Mouse (Mus musculus): ENCODE measurements around the gene Dnajc9. TPM values are rescaled to one million over a fixed set of nuclear protein-coding genes. Genes with fewer than 3 reads are reported as not detected.
A peak's percentile ranks its signal among the peaks of the same experiment; 100 is the strongest.

Gene Dnajc9
- polyA plus RNA-seq (2012; rRNA removed) (30.0 and 76.3 TPM in 2 replicates), polyA plus RNA-seq (2014; fragmentation: Nextera tagmentation; extraction: Ambion mirVana) (94.5 and 103 TPM in 2 replicates)

- Histone ChIP-seq H3K9me3 (ENCODE audit: control insufficient read depth, low read length) (no peaks in the 10 kb centered on the region), H3K27ac (peak within 1 kb of the TSS; percentile 75), H3K9ac (replicated peaks) (peak within 1 kb of the TSS; percentile 90), H3K36me3 (replicated peaks; ENCODE audit: control insufficient read depth, insufficient read depth, low read depth) (peaks cover 46% of the 10 kb centered on the region), H3K27me3 (ENCODE audit: control insufficient read depth, insufficient read depth, low read length) (no peaks in the 10 kb centered on the region), H3K4me1 (replicated peaks; ENCODE audit: control insufficient read depth in 2 of 2, insufficient read depth in 2 of 2, low read length in 1 of 2) (peaks cover 20% of the 10 kb centered on the region in 2 experiments), H3K4me3 (ENCODE audit: insufficient read depth in 1 of 2, low read depth in 2 of 2, low read length in 2 of 2) (peak within 1 kb of the TSS; percentile 84 to 93), H3K4me2 (ENCODE audit: low read depth) (peak within 1 kb of the TSS; percentile 96)
- under 1% methylated on average over 59 of the region's 59 CpGs for WGBS (ENCODE audit: insufficient replicate concordance)
- ATAC-seq (ENCODE audit: insufficient read depth) (peak; percentile 66), DNase-seq (ENCODE audit: low read depth in 3 of 3, low spot score in 3 of 3) (peak; percentile 83 to 86 (median 84))
- TF ChIP-seq EP300 (IDR thresholded peaks at IDR 0.05; ENCODE audit: low read depth) (peak; percentile 23; the same call in 1 of the 2 replicates), CTCF (IDR thresholded peaks at IDR 0.05; ENCODE audit: low read depth) (no peak)
Observed at GRCm38 (mm10) chr14:20388441-20389129, at the start of gene Dnajc9. Dnajc9 (minus strand) TSS chr14:20388910.

DNA sequence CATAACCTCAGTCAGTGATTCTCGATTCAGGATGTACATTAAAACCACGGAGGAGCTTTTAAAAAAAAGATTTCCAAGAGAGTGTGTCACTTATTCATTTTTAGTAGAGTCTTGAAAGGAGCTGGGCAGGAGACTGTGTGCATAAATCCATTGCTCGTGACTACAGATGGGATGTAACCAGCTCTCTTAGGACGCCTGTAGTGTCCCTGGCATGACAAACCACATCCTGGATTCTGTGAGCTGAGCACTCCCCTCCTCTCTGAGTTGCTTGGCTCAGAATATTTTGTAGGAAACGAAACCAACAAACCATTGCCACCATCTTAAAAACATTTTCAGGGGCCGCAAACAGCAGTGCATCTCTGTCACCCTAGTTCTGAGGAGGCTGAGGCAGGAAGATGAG is 48.3 kb upstream of the Dnajc9 start:
- 45% methylated on average over 6 of the region's 6 CpGs for WGBS (ENCODE audit: insufficient replicate concordance)
- no peak for ATAC-seq (ENCODE audit: insufficient read depth)
- TF ChIP-seq EP300 (IDR thresholded peaks at IDR 0.05; ENCODE audit: low read depth) (no peak), CTCF (IDR thresholded peaks at IDR 0.05; ENCODE audit: low read depth) (no peak)

GRCm38 (mm10) chr14:20432420-20432819 is 43.7 kb upstream of the Dnajc9 start:
- no peaks in the 10 kb centered on the region for H3K27me3 ChIP-seq (ENCODE audit: control insufficient read depth, insufficient read depth, low read length)
- no peak overlapping the region for H3K4me3 ChIP-seq (ENCODE audit: insufficient read depth in 1 of 2, low read depth in 2 of 2, low read length in 2 of 2)
- ATAC-seq (ENCODE audit: insufficient read depth) = no peak
- H3K9ac ChIP-seq (replicated peaks) = no peak overlapping the region
- TF ChIP-seq CTCF (IDR thresholded peaks at IDR 0.05; ENCODE audit: low read depth) = no peak
- no peak for TF ChIP-seq EP300 (IDR thresholded peaks at IDR 0.05; ENCODE audit: low read depth)
- no peak overlapping the region for H3K4me2 ChIP-seq (ENCODE audit: low read depth)
- no peaks in the 10 kb centered on the region for H3K36me3 ChIP-seq (replicated peaks; ENCODE audit: control insufficient read depth, insufficient read depth, low read depth)
- no peak for DNase-seq (ENCODE audit: low read depth in 3 of 3, low spot score in 3 of 3)
- no peak overlapping the region for H3K27ac ChIP-seq
- H3K9me3 ChIP-seq (ENCODE audit: control insufficient read depth, low read length) = no peaks in the 10 kb centered on the region
- H3K4me1 ChIP-seq (replicated peaks; ENCODE audit: control insufficient read depth in 2 of 2, insufficient read depth in 2 of 2, low read length in 1 of 2) = no peaks in the 10 kb centered on the region
- WGBS (ENCODE audit: insufficient replicate concordance) = 57% methylated on average over 4 of the region's 4 CpGs

More for the DNA sequence above, 48.3 kb upstream of the Dnajc9 start:
- H3K27ac ChIP-seq = no peak overlapping the region
- H3K4me3 ChIP-seq (ENCODE audit: insufficient read depth in 1 of 2, low read depth in 2 of 2, low read length in 2 of 2) = no peak overlapping the region
- H3K9me3 ChIP-seq (ENCODE audit: control insufficient read depth, low read length) = no peaks in the 10 kb centered on the region
- H3K27me3 ChIP-seq (ENCODE audit: control insufficient read depth, insufficient read depth, low read length) = no peaks in the 10 kb centered on the region
- no peak for DNase-seq (ENCODE audit: low read depth in 3 of 3, low spot score in 3 of 3)
- H3K4me2 ChIP-seq (ENCODE audit: low read depth) = no peak overlapping the region
- H3K36me3 ChIP-seq (replicated peaks; ENCODE audit: control insufficient read depth, insufficient read depth, low read depth) = no peaks in the 10 kb centered on the region
- no peak overlapping the region for H3K9ac ChIP-seq (replicated peaks)
- H3K4me1 ChIP-seq (replicated peaks; ENCODE audit: control insufficient read depth in 2 of 2, insufficient read depth in 2 of 2, low read length in 1 of 2) = no peaks in the 10 kb centered on the region

DNA sequence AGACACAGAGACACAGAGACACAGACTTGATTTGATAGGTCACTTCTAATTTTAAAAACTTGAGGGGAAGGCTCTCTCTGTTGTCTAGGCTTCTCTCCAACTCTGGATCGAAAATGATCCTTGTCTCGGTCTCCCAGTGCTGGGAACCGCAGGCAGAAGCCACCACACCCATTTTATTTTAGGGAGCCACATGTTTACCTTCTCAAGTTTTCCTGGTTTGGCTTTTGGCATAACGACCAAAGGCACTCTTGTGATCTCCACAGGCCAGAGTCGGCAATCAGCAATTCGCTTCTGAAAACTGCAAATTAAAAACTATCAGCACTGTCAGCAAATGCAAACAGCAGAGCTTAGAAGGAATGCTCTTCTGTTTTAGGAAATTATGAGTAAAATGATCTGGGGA is 43.0 kb upstream of the Dnajc9 start:
- Histone ChIP-seq H3K4me1 (replicated peaks; ENCODE audit: control insufficient read depth in 2 of 2, insufficient read depth in 2 of 2, low read length in 1 of 2) (no peaks in the 10 kb centered on the region), H3K4me3 (ENCODE audit: insufficient read depth in 1 of 2, low read depth in 2 of 2, low read length in 2 of 2) (no peak overlapping the region), H3K36me3 (replicated peaks; ENCODE audit: control insufficient read depth, insufficient read depth, low read depth) (no peaks in the 10 kb centered on the region), H3K27me3 (ENCODE audit: control insufficient read depth, insufficient read depth, low read length) (no peaks in the 10 kb centered on the region), H3K9me3 (ENCODE audit: control insufficient read depth, low read length) (no peaks in the 10 kb centered on the region), H3K27ac (no peak overlapping the region), H3K9ac (replicated peaks) (no peak overlapping the region), H3K4me2 (ENCODE audit: low read depth) (no peak overlapping the region)
- TF ChIP-seq EP300 (IDR thresholded peaks at IDR 0.05; ENCODE audit: low read depth) (no peak), CTCF (IDR thresholded peaks at IDR 0.05; ENCODE audit: low read depth) (no peak)
- no peak for DNase-seq (ENCODE audit: low read depth in 3 of 3, low spot score in 3 of 3)
- ATAC-seq (ENCODE audit: insufficient read depth) = no peak
- 62% methylated on average over 6 of the region's 6 CpGs for WGBS (ENCODE audit: insufficient replicate concordance)

GRCm38 (mm10) chr14:20429833-20430232 is 41.1 kb upstream of the Dnajc9 start:
- H3K4me3 ChIP-seq (ENCODE audit: insufficient read depth in 1 of 2, low read depth in 2 of 2, low read length in 2 of 2) = no peak overlapping the region
- no peak overlapping the region for H3K9ac ChIP-seq (replicated peaks)
- 55% methylated on average over 1 of the region's 1 CpGs for WGBS (ENCODE audit: insufficient replicate concordance)
- no peak overlapping the region for H3K4me2 ChIP-seq (ENCODE audit: low read depth)
- H3K36me3 ChIP-seq (replicated peaks; ENCODE audit: control insufficient read depth, insufficient read depth, low read depth) = no peaks in the 10 kb centered on the region
- no peaks in the 10 kb centered on the region for H3K9me3 ChIP-seq (ENCODE audit: control insufficient read depth, low read length)
- H3K27ac ChIP-seq = no peak overlapping the region
- no peak for ATAC-seq (ENCODE audit: insufficient read depth)
- H3K27me3 ChIP-seq (ENCODE audit: control insufficient read depth, insufficient read depth, low read length) = no peaks in the 10 kb centered on the region
- H3K4me1 ChIP-seq (replicated peaks; ENCODE audit: control insufficient read depth in 2 of 2, insufficient read depth in 2 of 2, low read length in 1 of 2) = no peaks in the 10 kb centered on the region
- no peak for DNase-seq (ENCODE audit: low read depth in 3 of 3, low spot score in 3 of 3)
- no peak for TF ChIP-seq CTCF (IDR thresholded peaks at IDR 0.05; ENCODE audit: low read depth)
- TF ChIP-seq EP300 (IDR thresholded peaks at IDR 0.05; ENCODE audit: low read depth) = no peak
